Mouse (Mus musculus) heart, adult 11 months (tissue): ENCODE measurements around the gene Ndufs2.
"Not testable (repeated sequence)": the region's sequence is repeated elsewhere in the genome, so short reads cannot be mapped to it uniquely, and the experiment has no call there.

Experiments used
- DNase-seq: peaks from one replicate; pipeline ENCODE4 v3.0.0; 2022

Ndufs2 gene

DNA sequence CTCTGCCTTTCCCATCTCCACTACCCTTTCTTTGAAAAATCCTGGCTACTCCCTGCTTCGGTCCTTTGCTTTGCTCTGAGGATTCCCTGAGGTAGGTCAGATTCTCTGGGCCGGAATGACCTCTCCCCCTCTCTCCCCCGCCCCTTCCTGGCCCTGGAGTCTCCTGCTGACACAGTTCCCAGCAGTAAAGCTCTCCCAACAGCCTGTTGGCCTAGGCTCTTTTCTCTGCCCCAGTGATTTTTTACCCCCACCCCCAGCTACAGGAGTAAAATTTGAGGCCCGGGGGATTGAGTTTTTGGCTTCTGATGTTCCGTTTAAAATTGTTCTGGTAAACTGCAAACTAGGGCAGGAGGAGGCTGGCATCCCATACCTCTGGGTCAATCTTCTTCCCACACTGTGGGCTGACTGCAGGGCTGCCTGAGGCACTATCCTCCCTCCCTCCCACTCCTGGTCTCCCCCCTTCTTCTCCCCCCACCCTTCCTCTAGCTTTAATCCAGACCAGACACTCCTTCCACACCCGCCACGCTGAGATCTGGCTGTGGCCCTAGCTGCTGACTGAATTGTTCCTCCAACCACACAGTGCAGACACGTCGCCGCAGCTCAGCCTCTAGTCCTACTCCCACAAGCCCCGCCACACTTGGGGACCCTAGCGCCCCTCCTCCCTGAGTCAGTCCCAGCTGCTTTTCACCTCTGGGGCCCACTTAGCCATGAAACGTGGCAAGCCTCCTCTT is 571 bp upstream of the Ndufs2 start:
- no peak for DNase-seq

DNA sequence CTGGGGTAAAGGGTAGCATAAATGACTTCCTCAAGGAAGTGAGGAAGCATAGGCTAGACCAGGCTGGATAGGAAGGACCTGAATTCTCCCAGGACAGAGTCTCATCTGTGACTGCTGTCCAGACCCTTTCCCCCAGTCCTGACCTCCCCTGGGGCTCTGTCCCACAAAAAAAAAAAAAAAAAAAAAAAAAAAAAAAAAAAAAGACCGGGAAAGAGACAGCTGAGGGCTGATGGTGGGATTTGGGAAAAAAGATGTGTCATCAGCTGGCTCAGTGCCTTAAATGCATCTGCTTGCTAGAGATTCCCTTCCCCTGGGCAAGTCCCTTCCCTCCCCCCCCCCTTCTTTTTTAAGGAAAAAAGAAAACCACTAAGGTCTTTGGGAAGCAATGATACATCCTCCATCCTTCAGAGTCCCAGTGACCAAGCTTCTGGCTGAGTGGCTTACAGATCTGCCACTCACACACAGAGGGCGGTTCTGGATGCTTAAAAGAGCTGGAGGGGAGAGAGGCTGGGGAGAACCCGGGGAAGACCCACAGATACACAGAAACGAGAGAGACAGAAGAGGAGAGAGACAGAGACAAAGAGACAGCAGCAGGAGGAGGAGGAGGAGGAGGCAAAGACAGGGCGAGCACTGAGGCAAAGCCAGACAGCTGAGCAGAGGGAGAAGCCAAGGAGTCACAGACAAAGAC is 1.1 kb downstream of the Ndufs2 start, which contains the start of gene Adamts4:
Gene Adamts4, plus strand, starts transcription at position 509 of the 688 bp plus-strand sequence.
- DNase-seq, result peak; percentile 98

- peak; percentile 92 for DNase-seq
Observed at GRCm38 (mm10) chr1:171248386-171249226, 2.6 kb downstream of the Ndufs2 start.

GRCm38 (mm10) chr1:171247916-171248315 is 3.3 kb downstream of the Ndufs2 start:
- DNase-seq, result peak; percentile 95

GRCm38 (mm10) chr1:171247453-171247841 is 3.7 kb downstream of the Ndufs2 start:
- DNase-seq, result no peak

DNA sequence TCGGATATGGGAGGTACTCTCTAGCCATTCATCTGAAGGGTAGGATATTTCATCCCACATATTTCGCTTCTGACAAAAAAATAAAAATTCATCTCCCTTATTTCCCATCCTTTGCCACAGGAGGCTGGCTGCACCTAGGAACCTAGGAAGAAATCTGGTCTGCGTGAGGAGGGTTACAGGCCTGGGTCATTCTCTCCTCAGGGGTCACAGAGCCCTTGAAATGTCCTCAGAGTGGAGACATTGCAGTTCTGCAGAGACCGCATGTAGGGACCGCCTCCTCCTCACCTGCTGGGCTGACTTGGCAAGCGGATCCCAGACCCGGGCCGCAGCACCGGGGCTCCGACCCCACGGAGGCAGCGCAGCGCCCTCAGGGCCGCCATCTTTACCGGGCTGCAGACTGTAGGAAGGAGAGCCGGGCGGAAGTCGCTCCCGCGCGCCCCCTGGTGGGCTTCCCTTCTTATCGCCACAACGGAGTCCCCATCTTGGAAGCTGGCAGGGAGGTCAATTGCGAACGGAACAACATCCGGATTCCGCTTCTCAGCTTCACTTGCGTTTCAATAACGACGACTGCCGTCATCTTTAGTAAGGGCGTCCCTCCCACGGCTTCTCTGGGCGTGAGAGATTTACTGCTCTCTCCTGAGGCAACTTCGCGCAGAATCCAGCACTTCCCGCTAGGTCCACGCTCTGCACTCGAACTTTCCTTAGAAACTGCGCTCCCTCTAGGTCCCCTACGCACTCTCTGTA is 4.3 kb downstream of the Ndufs2 start:
- peak; percentile 99 for DNase-seq

GRCm38 (mm10) chr1:171245353-171245752 is 5.8 kb downstream of the Ndufs2 start:
- no peak for DNase-seq

- not testable (repeated sequence) for DNase-seq
Observed at GRCm38 (mm10) chr1:171241952-171242351, 9.2 kb downstream of the Ndufs2 start.

GRCm38 (mm10) chr1:171240911-171241310 is 10.3 kb downstream of the Ndufs2 start:
- DNase-seq, result no peak

GRCm38 (mm10) chr1:171239992-171240744 is 11.0 kb downstream of the Ndufs2 start:
- DNase-seq, result peak; percentile 97

DNA sequence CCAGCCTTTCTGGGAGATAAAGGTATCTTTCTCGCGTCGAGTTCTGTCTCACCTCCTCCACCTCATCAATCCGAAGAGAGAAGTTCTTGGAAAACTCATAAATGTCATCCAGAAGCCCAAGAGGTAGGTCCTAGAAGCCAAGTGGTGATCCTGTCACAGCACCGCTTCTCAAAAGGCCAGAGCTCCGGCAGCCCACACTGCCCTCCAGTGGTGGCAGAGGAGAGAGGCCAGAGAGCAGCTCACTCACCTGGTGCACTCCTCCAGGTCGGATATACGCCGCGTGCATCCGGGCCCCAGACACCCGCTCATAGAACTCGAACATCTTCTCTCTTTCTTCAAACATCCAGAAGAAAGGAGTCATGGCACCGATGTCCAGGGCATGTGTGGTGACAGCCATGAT is 12.7 kb downstream of the Ndufs2 start:
- DNase-seq, result peak; percentile 91

DNA sequence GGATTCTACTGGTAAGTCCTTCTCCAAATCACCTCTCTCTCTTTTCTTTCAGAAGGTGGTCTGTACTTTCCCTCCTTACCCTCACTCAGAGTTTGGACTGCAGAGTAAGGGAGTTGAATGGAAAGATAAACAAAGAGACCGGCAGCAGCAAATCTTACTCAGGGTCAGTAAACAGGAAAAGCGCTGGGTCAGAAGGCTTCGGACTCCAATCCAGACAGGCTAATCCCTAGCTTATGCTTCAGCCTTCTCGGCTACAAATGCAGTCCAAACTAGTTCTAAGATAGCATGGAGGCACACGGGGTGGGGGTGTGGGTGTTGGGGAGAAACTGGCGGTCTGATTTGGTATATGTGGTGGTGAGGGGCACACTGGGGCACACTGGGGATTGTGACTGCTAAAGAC is 13.8 kb downstream of the Ndufs2 start:
- no peak for DNase-seq

GRCm38 (mm10) chr1:171235791-171236190 is 15.4 kb downstream of the Ndufs2 start:
- peak; percentile 93 for DNase-seq

GRCm38 (mm10) chr1:171234538-171234937 is 16.6 kb downstream of the Ndufs2 start:
- no peak for DNase-seq

DNA sequence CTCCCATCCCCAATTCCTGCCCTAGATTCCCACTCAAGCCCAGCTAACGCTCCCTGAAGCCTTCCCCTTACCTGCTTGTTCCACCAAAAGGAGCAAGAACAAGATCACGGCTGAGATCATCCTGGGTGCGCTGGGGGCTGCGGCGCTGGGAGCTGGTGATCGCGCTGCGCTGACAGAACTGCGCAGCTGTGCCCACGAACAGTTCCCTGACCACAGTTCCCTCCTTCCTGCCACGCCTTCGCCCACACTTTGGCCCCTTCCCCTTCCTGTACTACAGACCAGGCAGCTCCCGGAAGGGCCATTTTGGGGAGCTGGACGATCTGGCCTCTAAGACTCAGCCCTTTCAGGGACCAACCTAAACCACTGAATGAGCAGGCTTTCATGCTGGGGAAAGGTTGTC is 17.1 kb downstream of the Ndufs2 start, which contains the start of gene Fcer1g:
Gene Fcer1g, minus strand, starts transcription at position 240 of the 400 bp plus-strand sequence.
- peak; percentile 97 for DNase-seq

GRCm38 (mm10) chr1:171232800-171233730 is 18.1 kb downstream of the Ndufs2 start:
- no peak for DNase-seq

- DNase-seq, result peak; percentile 87
Observed at GRCm38 (mm10) chr1:171232348-171232747, 18.8 kb downstream of the Ndufs2 start.

DNA sequence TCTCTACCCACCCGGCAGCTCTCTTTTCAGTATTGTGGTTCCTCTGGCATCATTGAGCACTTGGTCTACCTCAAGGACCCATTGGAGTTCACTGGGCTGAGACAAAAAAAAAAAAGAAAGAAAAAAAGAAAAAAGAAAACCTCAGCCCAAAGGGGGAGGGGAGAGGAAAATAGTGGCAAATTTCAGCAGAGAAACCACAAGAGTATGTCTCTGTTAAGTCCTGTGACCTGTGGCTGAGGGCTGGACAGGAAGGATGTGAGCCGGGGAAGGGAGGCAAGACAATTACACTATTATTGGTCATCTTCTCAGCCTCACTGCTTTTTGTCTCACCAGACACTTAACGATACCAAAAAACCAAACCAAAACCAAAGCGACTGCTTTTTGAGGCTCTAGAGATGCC is 19.3 kb downstream of the Ndufs2 start:
- peak; percentile 82 for DNase-seq

- peak; percentile 77 for DNase-seq
Observed at GRCm38 (mm10) chr1:171230215-171230614, 21.0 kb downstream of the Ndufs2 start.

GRCm38 (mm10) chr1:171229750-171230149 is 21.4 kb downstream of the Ndufs2 start:
- peak; percentile 74 for DNase-seq

GRCm38 (mm10) chr1:171227879-171228278 is 23.3 kb downstream of the Ndufs2 start:
- DNase-seq, result peak; percentile 67
